Mouse (Mus musculus): ENCODE results near the gene Clec2g. TPM values are rescaled to one million over a fixed set of nuclear protein-coding genes. Genes with fewer than 3 reads are reported as not detected.
"Not testable (repeated sequence)": the region's sequence is repeated elsewhere in the genome, so short reads cannot be mapped to it uniquely, and the experiment has no call there.

Gene Clec2g
- polyA plus RNA-seq, 1 experiment from 2014 or later, result not detected

GRCm38 (mm10) chr6:128935889-128936665 is 1.9 kb downstream of the Clec2g start:
- not testable (repeated sequence) for H3K4me3 ChIP-seq; H3K27ac ChIP-seq (replicated peaks); H3K27me3 ChIP-seq (replicated peaks); H3K36me3 ChIP-seq; H3K4me2 ChIP-seq; ATAC-seq (ENCODE audit: extremely low read depth, insufficient number of reproducible peaks, low FRiP score, low TSS enrichment); H3K9ac ChIP-seq; H3K9me3 ChIP-seq; H3K4me1 ChIP-seq
- WGBS, result 84% methylated on average over 5 of the region's 13 CpGs

GRCm38 (mm10) chr6:128941646-128942421 is 7.7 kb downstream of the Clec2g start:
- no peak overlapping the region for H3K4me3 ChIP-seq
- H3K27ac ChIP-seq (replicated peaks), result no peak overlapping the region
- H3K9me3 ChIP-seq, result peaks cover 7% of the 10 kb centered on the region
- H3K27me3 ChIP-seq (replicated peaks), result no peaks in the 10 kb centered on the region
- ATAC-seq (ENCODE audit: extremely low read depth, insufficient number of reproducible peaks, low FRiP score, low TSS enrichment), result no peak
- WGBS, result 63% methylated on average over 5 of the region's 5 CpGs
- H3K4me2 ChIP-seq, result no peak overlapping the region
- H3K4me1 ChIP-seq, result no peaks in the 10 kb centered on the region
- H3K36me3 ChIP-seq, result no peaks in the 10 kb centered on the region
- no peak overlapping the region for H3K9ac ChIP-seq

DNA sequence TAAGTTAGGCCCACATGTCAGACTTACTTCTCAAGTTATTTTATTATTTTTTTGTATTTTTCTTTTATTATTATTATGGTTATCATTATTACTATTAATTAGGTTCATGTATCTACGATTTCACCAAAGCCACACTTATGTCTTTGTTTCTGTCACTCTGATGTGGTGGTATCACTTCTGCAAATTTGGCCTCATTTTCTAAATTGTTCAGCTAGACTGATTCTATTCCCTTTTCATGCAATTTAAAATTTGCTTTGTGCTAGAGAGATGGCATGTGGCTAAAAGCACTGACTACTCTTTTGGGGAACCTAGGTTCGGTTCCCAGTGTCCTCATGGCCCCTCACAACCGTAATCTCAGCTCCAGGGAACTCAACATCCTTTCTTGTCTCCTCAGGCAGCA is 11.4 kb downstream of the Clec2g start:
- Histone ChIP-seq H3K9ac (no peak overlapping the region), H3K27ac (replicated peaks) (no peak overlapping the region), H3K27me3 (replicated peaks) (no peaks in the 10 kb centered on the region), H3K4me1 (no peaks in the 10 kb centered on the region), H3K4me3 (no peak overlapping the region), H3K36me3 (no peaks in the 10 kb centered on the region), H3K4me2 (no peak overlapping the region), H3K9me3 (peaks cover 7% of the 10 kb centered on the region)
- ATAC-seq (ENCODE audit: extremely low read depth, insufficient number of reproducible peaks, low FRiP score, low TSS enrichment), result no peak
- 73% methylated on average over 3 of the region's 3 CpGs for WGBS

- Histone ChIP-seq H3K4me1 (no peaks in the 10 kb centered on the region), H3K4me2 (no peak overlapping the region), H3K27ac (replicated peaks) (no peak overlapping the region), H3K4me3 (no peak overlapping the region), H3K9ac (no peak overlapping the region), H3K36me3 (no peaks in the 10 kb centered on the region), H3K9me3 (no peaks in the 10 kb centered on the region), H3K27me3 (replicated peaks) (no peaks in the 10 kb centered on the region)
- ATAC-seq (ENCODE audit: extremely low read depth, insufficient number of reproducible peaks, low FRiP score, low TSS enrichment), result no peak
- WGBS, result 81% methylated on average over 1 of the region's 1 CpGs
These were observed 26.9 kb downstream of the Clec2g start for GRCm38 (mm10) chr6:128961110-128961509.

- 71% methylated on average over 2 of the region's 2 CpGs for WGBS
- ATAC-seq (ENCODE audit: extremely low read depth, insufficient number of reproducible peaks, low FRiP score, low TSS enrichment); H3K27ac ChIP-seq (replicated peaks): not testable (repeated sequence)
These were observed 27.9 kb downstream of the Clec2g start for GRCm38 (mm10) chr6:128962108-128962507.

DNA sequence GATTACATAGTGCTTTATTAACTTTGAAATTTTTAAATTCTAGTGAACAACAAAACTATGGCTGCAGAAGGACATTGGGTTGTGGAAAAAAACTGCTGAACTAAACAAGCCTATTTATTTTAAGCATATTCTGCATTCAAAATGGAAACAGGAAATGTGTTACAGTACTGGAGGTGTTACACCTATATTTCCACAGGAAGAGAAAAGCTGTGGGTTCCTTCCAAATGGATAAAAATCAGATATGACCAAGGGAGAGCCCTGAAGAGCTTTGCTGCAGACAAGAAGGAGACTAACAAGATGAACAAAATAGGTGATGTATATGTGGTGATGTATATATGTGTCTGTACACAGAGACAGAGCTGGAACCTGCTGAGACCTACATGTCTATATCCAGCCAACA is 30.3 kb downstream of the Clec2g start:
- Histone ChIP-seq H3K4me1 (no peaks in the 10 kb centered on the region), H3K4me2 (no peak overlapping the region), H3K27ac (replicated peaks) (no peak overlapping the region), H3K9me3 (no peaks in the 10 kb centered on the region), H3K9ac (no peak overlapping the region), H3K4me3 (no peak overlapping the region), H3K27me3 (replicated peaks) (no peaks in the 10 kb centered on the region), H3K36me3 (no peaks in the 10 kb centered on the region)
- no peak for ATAC-seq (ENCODE audit: extremely low read depth, insufficient number of reproducible peaks, low FRiP score, low TSS enrichment)

More at GRCm38 (mm10) chr6:128962108-128962507, 27.9 kb downstream of the Clec2g start:
- H3K4me2 ChIP-seq; H3K27me3 ChIP-seq (replicated peaks); H3K9ac ChIP-seq; H3K4me3 ChIP-seq; H3K36me3 ChIP-seq; H3K4me1 ChIP-seq; H3K9me3 ChIP-seq: not testable (repeated sequence)

- no peak overlapping the region for H3K9ac ChIP-seq
- no peak overlapping the region for H3K27ac ChIP-seq (replicated peaks)
- ATAC-seq (ENCODE audit: extremely low read depth, insufficient number of reproducible peaks, low FRiP score, low TSS enrichment), result no peak
- no peak overlapping the region for H3K4me2 ChIP-seq
- H3K27me3 ChIP-seq (replicated peaks), result no peaks in the 10 kb centered on the region
- no peaks in the 10 kb centered on the region for H3K36me3 ChIP-seq
- H3K4me1 ChIP-seq, result no peaks in the 10 kb centered on the region
- H3K9me3 ChIP-seq, result no peaks in the 10 kb centered on the region
- H3K4me3 ChIP-seq, result no peak overlapping the region
These were observed 34.3 kb downstream of the Clec2g start for GRCm38 (mm10) chr6:128968463-128968862.

GRCm38 (mm10) chr6:128969741-128970140 is 35.6 kb downstream of the Clec2g start:
- Histone ChIP-seq H3K4me3 (no peak overlapping the region), H3K36me3 (no peaks in the 10 kb centered on the region), H3K9ac (no peak overlapping the region), H3K27ac (replicated peaks) (no peak overlapping the region), H3K4me1 (no peaks in the 10 kb centered on the region), H3K4me2 (no peak overlapping the region), H3K27me3 (replicated peaks) (no peaks in the 10 kb centered on the region), H3K9me3 (no peaks in the 10 kb centered on the region)
- no peak for ATAC-seq (ENCODE audit: extremely low read depth, insufficient number of reproducible peaks, low FRiP score, low TSS enrichment)
- WGBS, result 85% methylated on average over 1 of the region's 1 CpGs

GRCm38 (mm10) chr6:128970508-128971393 is 36.6 kb downstream of the Clec2g start:
- not testable (repeated sequence) for H3K9ac ChIP-seq; H3K9me3 ChIP-seq; H3K27ac ChIP-seq (replicated peaks); H3K4me1 ChIP-seq; H3K36me3 ChIP-seq; H3K4me2 ChIP-seq; ATAC-seq (ENCODE audit: extremely low read depth, insufficient number of reproducible peaks, low FRiP score, low TSS enrichment); H3K27me3 ChIP-seq (replicated peaks); H3K4me3 ChIP-seq
- WGBS, result 87% methylated on average over 20 of the region's 20 CpGs

GRCm38 (mm10) chr6:128971394-128972039 is 37.3 kb downstream of the Clec2g start:
- Histone ChIP-seq H3K4me2 (no peak overlapping the region), H3K4me3 (no peak overlapping the region), H3K36me3 (no peaks in the 10 kb centered on the region), H3K9ac (no peak overlapping the region), H3K4me1 (no peaks in the 10 kb centered on the region), H3K27ac (replicated peaks) (no peak overlapping the region), H3K9me3 (no peaks in the 10 kb centered on the region), H3K27me3 (replicated peaks) (no peaks in the 10 kb centered on the region)
- no peak for ATAC-seq (ENCODE audit: extremely low read depth, insufficient number of reproducible peaks, low FRiP score, low TSS enrichment)
- 45% methylated on average over 1 of the region's 1 CpGs for WGBS

GRCm38 (mm10) chr6:128972156-128972555 is 38.0 kb downstream of the Clec2g start:
- no peak overlapping the region for H3K27ac ChIP-seq (replicated peaks)
- no peak overlapping the region for H3K9ac ChIP-seq
- ATAC-seq (ENCODE audit: extremely low read depth, insufficient number of reproducible peaks, low FRiP score, low TSS enrichment), result no peak
- no peak overlapping the region for H3K4me2 ChIP-seq
- H3K4me1 ChIP-seq, result no peaks in the 10 kb centered on the region
- H3K36me3 ChIP-seq, result no peaks in the 10 kb centered on the region
- no peaks in the 10 kb centered on the region for H3K9me3 ChIP-seq
- no peak overlapping the region for H3K4me3 ChIP-seq
- no peaks in the 10 kb centered on the region for H3K27me3 ChIP-seq (replicated peaks)
- WGBS, result 70% methylated on average over 2 of the region's 2 CpGs
